ENCODE assay signal across 29 mouse cellular contexts in the genomic region with DNA sequence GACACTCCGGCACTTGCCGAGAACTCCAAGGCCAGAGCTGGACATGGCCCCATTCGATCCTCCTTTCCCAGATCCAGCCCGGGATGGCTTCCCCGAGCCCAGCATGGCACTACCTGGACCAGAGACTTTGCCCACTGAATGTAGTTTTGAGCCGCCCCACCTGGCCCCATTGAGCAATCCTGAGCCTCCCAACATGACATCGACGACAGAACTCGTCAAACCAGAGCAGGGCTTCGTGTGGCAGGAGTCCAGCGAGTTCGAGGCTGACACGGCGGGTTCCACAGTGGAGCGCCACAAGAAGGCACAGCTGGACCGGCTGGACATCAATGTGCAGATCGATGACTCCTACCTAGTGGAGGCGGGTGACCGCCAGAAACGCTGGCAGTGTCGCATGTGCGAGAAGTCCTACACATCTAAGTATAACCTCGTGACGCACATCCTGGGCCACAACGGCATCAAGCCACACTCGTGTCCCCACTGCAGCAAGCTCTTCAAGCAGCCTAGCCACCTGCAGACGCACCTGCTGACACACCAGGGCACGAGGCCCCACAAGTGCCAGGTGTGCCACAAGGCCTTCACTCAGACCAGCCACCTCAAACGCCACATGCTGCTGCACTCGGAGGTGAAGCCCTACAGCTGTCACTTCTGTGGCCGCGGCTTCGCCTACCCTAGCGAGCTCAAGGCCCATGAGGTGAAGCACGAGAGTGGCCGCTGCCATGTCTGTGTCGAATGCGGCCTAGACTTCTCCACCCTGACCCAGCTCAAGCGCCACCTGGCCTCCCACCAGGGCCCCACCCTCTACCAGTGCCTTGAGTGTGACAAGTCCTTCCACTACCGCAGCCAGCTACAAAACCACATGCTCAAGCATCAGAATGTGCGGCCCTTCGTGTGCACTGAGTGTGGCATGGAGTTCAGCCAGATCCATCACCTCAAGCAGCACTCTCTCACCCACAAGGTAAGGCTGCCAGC. TPM values are rescaled to one million over a fixed set of nuclear protein-coding genes. Genes with fewer than 3 reads are reported as not detected.
DNase-seq lines count a peak whose midpoint lies in the region; ATAC-seq and TF ChIP-seq lines count a peak whose summit lies in the region.
"Had no signal": no experiment of that assay in that cellular context is flagged by ENCODE, and none has a peak within 500 bp of the region (broad histone marks: within the 10 kb centered on the region; RNA-seq: fewer than 3 reads in every experiment).

No protein-coding gene starts in this region.

- no peak for ATAC-seq in hindbrain, embryonic 16.5 days
- ATAC-seq in midbrain, embryonic 12.5 days (ENCODE audit: low FRiP score, low read depth) = no peak
- ATAC-seq in midbrain, postnatal 0 days (ENCODE audit: low FRiP score) = no peak
- ATAC-seq: activated CD4-positive, CD25-positive, alpha-beta regulatory T cell, adult 4 months; midbrain, embryonic 13.5 days had no signal

- no peak overlapping the region for H3K9ac ChIP-seq in hindbrain, embryonic 16.5 days (ENCODE audit: low read depth, low read length)
- H3K9ac ChIP-seq in midbrain, embryonic 12.5 days (replicated peaks) = no peak overlapping the region
- H3K9ac ChIP-seq in midbrain, postnatal 0 days (replicated peaks; ENCODE audit: low read length, poor library complexity, severe bottlenecking) = no peak overlapping the region
- H3K9ac ChIP-seq: embryonic facial prominence, embryonic 13.5 days; hindbrain, embryonic 15.5 days; limb, embryonic 15.5 days; liver, embryonic 15.5 days; lung, embryonic 14.5 days; midbrain, embryonic 13.5 days; neural tube, embryonic 15.5 days; stomach, embryonic 15.5 days had no signal

- H3K4me1 ChIP-seq in heart, embryonic 10.5 days = peaks cover 62% of the 10 kb centered on the region
- peaks cover 28% of the 10 kb centered on the region for H3K4me1 ChIP-seq in hindbrain, embryonic 10.5 days (replicated peaks)
- peaks cover 7% of the 10 kb centered on the region for H3K4me1 ChIP-seq in hindbrain, embryonic 16.5 days (ENCODE audit: control insufficient read depth, insufficient read depth, low read depth, low read length)
- peaks cover 24% of the 10 kb centered on the region for H3K4me1 ChIP-seq in midbrain, embryonic 12.5 days
- H3K4me1 ChIP-seq in midbrain, postnatal 0 days (ENCODE audit: insufficient read depth, low read length) = peaks cover 7% of the 10 kb centered on the region; the same call in 1 of the 2 replicates

- H3K36me3 ChIP-seq in heart, embryonic 10.5 days = peaks cover 50% of the 10 kb centered on the region
- peaks cover 63% of the 10 kb centered on the region for H3K36me3 ChIP-seq in hindbrain, embryonic 10.5 days
- peaks cover 17% of the 10 kb centered on the region for H3K36me3 ChIP-seq in hindbrain, embryonic 16.5 days (ENCODE audit: control insufficient read depth, insufficient read depth, low read length)
- peaks cover 51% of the 10 kb centered on the region for H3K36me3 ChIP-seq in midbrain, embryonic 12.5 days
- peaks cover 28% of the 10 kb centered on the region for H3K36me3 ChIP-seq in midbrain, postnatal 0 days (ENCODE audit: insufficient read depth, low read length)

- H3K9me3 ChIP-seq in heart, embryonic 10.5 days = no peaks in the 10 kb centered on the region
- no peaks in the 10 kb centered on the region for H3K9me3 ChIP-seq in hindbrain, embryonic 10.5 days
- no peaks in the 10 kb centered on the region for H3K9me3 ChIP-seq in hindbrain, embryonic 16.5 days (ENCODE audit: control insufficient read depth, low read length)
- H3K9me3 ChIP-seq in midbrain, embryonic 12.5 days = no peaks in the 10 kb centered on the region
- H3K9me3 ChIP-seq in midbrain, postnatal 0 days (ENCODE audit: low read length) = no peaks in the 10 kb centered on the region
- H3K9me3 ChIP-seq: embryonic facial prominence, embryonic 13.5 days; hindbrain, embryonic 15.5 days; limb, embryonic 15.5 days; liver, embryonic 15.5 days; midbrain, embryonic 13.5 days; neural tube, embryonic 15.5 days; stomach, embryonic 15.5 days had no signal

- H3K27ac ChIP-seq in heart, embryonic 10.5 days = peak overlapping the region; percentile 48; the same call in 1 of the 2 replicates
- H3K27ac ChIP-seq in hindbrain, embryonic 10.5 days = no peak overlapping the region
- no peak overlapping the region for H3K27ac ChIP-seq in hindbrain, embryonic 16.5 days (ENCODE audit: low read depth, low read length)
- H3K27ac ChIP-seq in midbrain, embryonic 12.5 days (replicated peaks) = 0 out of 2 replicates have a peak overlapping the region, but pooled peaks have one; percentile 6
- H3K27ac ChIP-seq in midbrain, postnatal 0 days (ENCODE audit: low read depth, low read length) = no peak overlapping the region
- H3K27ac ChIP-seq: embryonic facial prominence, embryonic 13.5 days; hindbrain, embryonic 15.5 days; kidney, postnatal 0 days; limb, embryonic 15.5 days; liver, embryonic 15.5 days; midbrain, embryonic 13.5 days; neural tube, embryonic 15.5 days; stomach, embryonic 15.5 days had no signal

- no peak for DNase-seq in heart, embryonic 10.5 days (ENCODE audit: low spot score)
- no peak for DNase-seq in heart, postnatal 14 days
- peak; percentile 3 for DNase-seq in hindbrain, embryonic 10.5 days (ENCODE audit: low spot score)
- DNase-seq in midbrain, postnatal 0 days (ENCODE audit: low spot score) = no peak
- DNase-seq in spleen, adult 12 weeks (ENCODE audit: low spot score) = no peak
- DNase-seq: adrenal gland, adult 2 months; adrenal gland, postnatal 36 days; B cell, adult 2 months; cerebellum, adult 18-20 months; cerebellum, postnatal 10 days; gastrocnemius, postnatal 25 days; kidney, adult 8-10 months; kidney, postnatal 4 days; lung, embryonic 14.5 days; lung, postnatal 14 days; retina, postnatal 1 day; right cerebral cortex, postnatal 14 days had no signal

- no peak overlapping the region for H3K4me2 ChIP-seq in hindbrain, embryonic 16.5 days (ENCODE audit: low read length)
- no peak overlapping the region for H3K4me2 ChIP-seq in midbrain, embryonic 12.5 days (replicated peaks)
- no peak overlapping the region for H3K4me2 ChIP-seq in midbrain, postnatal 0 days (ENCODE audit: low read depth, low read length, poor library complexity, severe bottlenecking)
- H3K4me2 ChIP-seq: embryonic facial prominence, embryonic 13.5 days; heart, embryonic 11.5 days; hindbrain, embryonic 15.5 days; limb, embryonic 15.5 days; liver, embryonic 15.5 days; lung, embryonic 14.5 days; midbrain, embryonic 13.5 days; neural tube, embryonic 15.5 days; stomach, embryonic 15.5 days had no signal

- TF ChIP-seq CTCF in midbrain, postnatal 0 days (IDR thresholded peaks at IDR 0.05) = no peak

- H3K4me3 ChIP-seq in heart, embryonic 10.5 days = no peak overlapping the region
- H3K4me3 ChIP-seq in hindbrain, embryonic 10.5 days = no peak overlapping the region
- H3K4me3 ChIP-seq in hindbrain, embryonic 16.5 days (ENCODE audit: low read length) = no peak overlapping the region
- no peak overlapping the region for H3K4me3 ChIP-seq in midbrain, embryonic 12.5 days
- H3K4me3 ChIP-seq in midbrain, postnatal 0 days (ENCODE audit: low read depth, low read length) = no peak overlapping the region
- H3K4me3 ChIP-seq: embryonic facial prominence, embryonic 13.5 days; hindbrain, embryonic 15.5 days; limb, embryonic 15.5 days; liver, embryonic 15.5 days; midbrain, embryonic 13.5 days; neural tube, embryonic 15.5 days; stomach, embryonic 15.5 days had no signal

- intact Hi-C loops in heart, postnatal 14 days (cut with DNase I) = loop anchor here (5.0 kb wide), 2 partner anchors 145 to 160 kb away; a partner anchor contains a TSS

- H3K27me3 ChIP-seq in heart, embryonic 10.5 days (ENCODE audit: insufficient read depth, poor library complexity, severe bottlenecking) = no peaks in the 10 kb centered on the region
- H3K27me3 ChIP-seq in hindbrain, embryonic 10.5 days (ENCODE audit: insufficient read depth, poor library complexity, severe bottlenecking) = no peaks in the 10 kb centered on the region
- H3K27me3 ChIP-seq in hindbrain, embryonic 16.5 days (replicated peaks; ENCODE audit: control insufficient read depth, insufficient read depth, low read length) = no peaks in the 10 kb centered on the region
- no peaks in the 10 kb centered on the region for H3K27me3 ChIP-seq in midbrain, embryonic 12.5 days
- H3K27me3 ChIP-seq in midbrain, postnatal 0 days (ENCODE audit: insufficient read depth, low read length) = no peaks in the 10 kb centered on the region
- H3K27me3 ChIP-seq: embryonic facial prominence, embryonic 13.5 days; hindbrain, embryonic 15.5 days; limb, embryonic 15.5 days; liver, embryonic 15.5 days; midbrain, embryonic 13.5 days; neural tube, embryonic 15.5 days; stomach, embryonic 15.5 days had no signal

- WGBS in heart, embryonic 10.5 days = 91% methylated on average over 42 of the region's 42 CpGs
- 94% methylated on average over 42 of the region's 42 CpGs for WGBS in hindbrain, embryonic 10.5 days
- 92% methylated on average over 42 of the region's 42 CpGs for WGBS in hindbrain, embryonic 16.5 days
- WGBS in midbrain, embryonic 12.5 days = 95% methylated on average over 42 of the region's 42 CpGs
- 93% methylated on average over 42 of the region's 42 CpGs for WGBS in midbrain, postnatal 0 days

RNA-seq across cellular contexts. Expression of a gene that starts 33.3 kb away (rescaled TPM):
- polyA plus RNA-seq in heart, embryonic 10.5 days (2016; fragmentation: Nextera tagmentation; extraction: Ambion mirVana) = 830 and 1,266 TPM in 2 replicates
- 1,000 to 10,000 TPM; 1,322 to 1,446 TPM for total RNA-seq in heart, postnatal 14 days (2021)
- polyA plus RNA-seq in hindbrain, embryonic 10.5 days (2016; fragmentation: Nextera tagmentation; extraction: Ambion mirVana) = 429 and 446 TPM in 2 replicates
- 215 and 225 TPM in 2 replicates for polyA plus RNA-seq in hindbrain, embryonic 16.5 days (2015; fragmentation: Nextera tagmentation; extraction: Ambion mirVana)
- polyA plus RNA-seq in midbrain, embryonic 12.5 days (2016; fragmentation: Nextera tagmentation; extraction: Ambion mirVana) = 331 and 347 TPM in 2 replicates
- total RNA-seq in midbrain, postnatal 0 days (2014; rRNA removed) = 122 and 136 TPM in 2 replicates
- 115 and 124 TPM in 2 replicates for polyA plus RNA-seq in midbrain, postnatal 0 days (2015; fragmentation: Nextera tagmentation; extraction: Ambion mirVana)

RNA-seq across cellular contexts. Expression of a gene that starts 57.3 kb away (rescaled TPM):
- 14.8 and 20.8 TPM in 2 replicates for polyA plus RNA-seq in heart, embryonic 10.5 days (2016; fragmentation: Nextera tagmentation; extraction: Ambion mirVana)
- 10 to 100 TPM; 21.6 to 27.4 TPM for total RNA-seq in heart, postnatal 14 days (2021)
- polyA plus RNA-seq in hindbrain, embryonic 10.5 days (2016; fragmentation: Nextera tagmentation; extraction: Ambion mirVana) = 37.5 and 39.3 TPM in 2 replicates
- polyA plus RNA-seq in hindbrain, embryonic 16.5 days (2015; fragmentation: Nextera tagmentation; extraction: Ambion mirVana) = 13.6 and 14.9 TPM in 2 replicates
- polyA plus RNA-seq in midbrain, embryonic 12.5 days (2016; fragmentation: Nextera tagmentation; extraction: Ambion mirVana) = 31.1 and 32.8 TPM in 2 replicates
- total RNA-seq in midbrain, postnatal 0 days (2014; rRNA removed) = 25.1 and 33.6 TPM in 2 replicates
- polyA plus RNA-seq in midbrain, postnatal 0 days (2015; fragmentation: Nextera tagmentation; extraction: Ambion mirVana) = 9.8 and 10.7 TPM in 2 replicates

Comparison
In these comparisons a context has a peak if more than half of its experiments do, and no peak if none do; other contexts are left out.
1. H3K27ac ChIP-seq: peak in heart, embryonic 10.5 days (single experiment) and midbrain, embryonic 12.5 days (single experiment); none in hindbrain, embryonic 10.5 days (single experiment), hindbrain, embryonic 16.5 days (single experiment) and midbrain, postnatal 0 days (single experiment).